Mouse (Mus musculus): ENCODE results near the gene Sdccag8. TPM values are rescaled to one million over a fixed set of nuclear protein-coding genes. Genes with fewer than 3 reads are reported as not detected.

Sdccag8 gene
- polyA plus RNA-seq (2014; fragmentation: Nextera tagmentation; extraction: Ambion mirVana): 9.5 and 12.1 TPM in 2 replicates

GRCm38 (mm10) chr1:176814591-176815062 is at the start of gene Sdccag8:
Gene Sdccag8, plus strand, starts transcription at chr1:176814660.
- H3K4me2 ChIP-seq (ENCODE audit: low read length): peak within 1 kb of the TSS; percentile 79
- H3K27ac ChIP-seq (replicated peaks in 1 of 2; ENCODE audit: control insufficient read depth in 1 of 2, insufficient read depth in 1 of 2, low read depth in 2 of 2, low read length in 2 of 2): peak within 1 kb of the TSS; percentile 95 to 98
- no peaks in the 10 kb centered on the region for H3K36me3 ChIP-seq (ENCODE audit: control insufficient read depth, insufficient read depth, low read length)
- H3K9me3 ChIP-seq (ENCODE audit: control insufficient read depth, low read length): no peaks in the 10 kb centered on the region
- peak within 1 kb of the TSS; percentile 79 for H3K9ac ChIP-seq (ENCODE audit: low read length)
- no peaks in the 10 kb centered on the region for H3K27me3 ChIP-seq (ENCODE audit: control insufficient read depth, insufficient read depth, low read length)
- peaks cover 8 to 25% of the 10 kb centered on the region in 2 experiments for H3K4me1 ChIP-seq (ENCODE audit: control insufficient read depth in 2 of 2, insufficient read depth in 2 of 2, low read length in 2 of 2)
- ATAC-seq (ENCODE audit: insufficient number of reproducible peaks, insufficient read depth, low FRiP score, low read depth): peak; percentile 95
- WGBS: under 1% methylated on average over 25 of the region's 25 CpGs
- peak within 1 kb of the TSS; percentile 60 to 87 for H3K4me3 ChIP-seq (ENCODE audit: control insufficient read depth in 1 of 2, insufficient read depth in 1 of 2, low read depth in 1 of 2, low read length in 2 of 2)

- Histone ChIP-seq H3K27ac (replicated peaks in 1 of 2; ENCODE audit: control insufficient read depth in 1 of 2, insufficient read depth in 1 of 2, low read depth in 2 of 2, low read length in 2 of 2) (no peak overlapping the region), H3K36me3 (ENCODE audit: control insufficient read depth, insufficient read depth, low read length) (peaks cover 63% of the 10 kb centered on the region), H3K4me3 (ENCODE audit: control insufficient read depth in 1 of 2, insufficient read depth in 1 of 2, low read depth in 1 of 2, low read length in 2 of 2) (no peak overlapping the region), H3K27me3 (ENCODE audit: control insufficient read depth, insufficient read depth, low read length) (no peaks in the 10 kb centered on the region), H3K9me3 (ENCODE audit: control insufficient read depth, low read length) (no peaks in the 10 kb centered on the region), H3K4me2 (ENCODE audit: low read length) (no peak overlapping the region), H3K9ac (ENCODE audit: low read length) (no peak overlapping the region), H3K4me1 (ENCODE audit: control insufficient read depth in 2 of 2, insufficient read depth in 2 of 2, low read length in 2 of 2) (no peaks in the 10 kb centered on the region)
- no peak for ATAC-seq (ENCODE audit: insufficient number of reproducible peaks, insufficient read depth, low FRiP score, low read depth)
- 52% methylated on average over 4 of the region's 4 CpGs for WGBS
These were observed 39.9 kb upstream of the Sdccag8 start for GRCm38 (mm10) chr1:176774533-176774932.

GRCm38 (mm10) chr1:176789326-176789725 is 25.1 kb upstream of the Sdccag8 start:
- Histone ChIP-seq H3K27me3 (ENCODE audit: control insufficient read depth, insufficient read depth, low read length) (no peaks in the 10 kb centered on the region), H3K36me3 (ENCODE audit: control insufficient read depth, insufficient read depth, low read length) (peaks cover 59% of the 10 kb centered on the region), H3K27ac (replicated peaks in 1 of 2; ENCODE audit: control insufficient read depth in 1 of 2, insufficient read depth in 1 of 2, low read depth in 2 of 2, low read length in 2 of 2) (no peak overlapping the region), H3K9me3 (ENCODE audit: control insufficient read depth, low read length) (no peaks in the 10 kb centered on the region), H3K4me1 (ENCODE audit: control insufficient read depth in 2 of 2, insufficient read depth in 2 of 2, low read length in 2 of 2) (no peaks in the 10 kb centered on the region), H3K4me2 (ENCODE audit: low read length) (no peak overlapping the region), H3K4me3 (ENCODE audit: control insufficient read depth in 1 of 2, insufficient read depth in 1 of 2, low read depth in 1 of 2, low read length in 2 of 2) (no peak overlapping the region), H3K9ac (ENCODE audit: low read length) (no peak overlapping the region)
- ATAC-seq (ENCODE audit: insufficient number of reproducible peaks, insufficient read depth, low FRiP score, low read depth): no peak
- WGBS: 85% methylated on average over 7 of the region's 7 CpGs

GRCm38 (mm10) chr1:176792175-176792574 is 22.3 kb upstream of the Sdccag8 start:
- 83% methylated on average over 1 of the region's 1 CpGs for WGBS

GRCm38 (mm10) chr1:176798673-176799072 is 15.8 kb upstream of the Sdccag8 start:
- Histone ChIP-seq H3K9me3 (ENCODE audit: control insufficient read depth, low read length) (no peaks in the 10 kb centered on the region), H3K9ac (ENCODE audit: low read length) (no peak overlapping the region), H3K4me1 (ENCODE audit: control insufficient read depth in 2 of 2, insufficient read depth in 2 of 2, low read length in 2 of 2) (peaks cover 4 to 23% of the 10 kb centered on the region in 2 experiments), H3K36me3 (ENCODE audit: control insufficient read depth, insufficient read depth, low read length) (peaks cover 2% of the 10 kb centered on the region; the same call in 1 of the 2 replicates), H3K4me2 (ENCODE audit: low read length) (no peak overlapping the region), H3K4me3 (ENCODE audit: control insufficient read depth in 1 of 2, insufficient read depth in 1 of 2, low read depth in 1 of 2, low read length in 2 of 2) (no peak overlapping the region), H3K27ac (replicated peaks in 1 of 2; ENCODE audit: control insufficient read depth in 1 of 2, insufficient read depth in 1 of 2, low read depth in 2 of 2, low read length in 2 of 2) (no peak overlapping the region), H3K27me3 (ENCODE audit: control insufficient read depth, insufficient read depth, low read length) (no peaks in the 10 kb centered on the region)
- ATAC-seq (ENCODE audit: insufficient number of reproducible peaks, insufficient read depth, low FRiP score, low read depth): no peak

More at GRCm38 (mm10) chr1:176792175-176792574, 22.3 kb upstream of the Sdccag8 start:
- Histone ChIP-seq H3K27ac (replicated peaks in 1 of 2; ENCODE audit: control insufficient read depth in 1 of 2, insufficient read depth in 1 of 2, low read depth in 2 of 2, low read length in 2 of 2) (no peak overlapping the region), H3K9me3 (ENCODE audit: control insufficient read depth, low read length) (no peaks in the 10 kb centered on the region), H3K9ac (ENCODE audit: low read length) (no peak overlapping the region), H3K27me3 (ENCODE audit: control insufficient read depth, insufficient read depth, low read length) (no peaks in the 10 kb centered on the region), H3K4me3 (ENCODE audit: control insufficient read depth in 1 of 2, insufficient read depth in 1 of 2, low read depth in 1 of 2, low read length in 2 of 2) (no peak overlapping the region), H3K4me2 (ENCODE audit: low read length) (no peak overlapping the region), H3K4me1 (ENCODE audit: control insufficient read depth in 2 of 2, insufficient read depth in 2 of 2, low read length in 2 of 2) (peaks cover 2 to 9% of the 10 kb centered on the region in 2 experiments; a peak in 2 of 4 replicates), H3K36me3 (ENCODE audit: control insufficient read depth, insufficient read depth, low read length) (peaks cover 43% of the 10 kb centered on the region)
- no peak for ATAC-seq (ENCODE audit: insufficient number of reproducible peaks, insufficient read depth, low FRiP score, low read depth)

- WGBS: 13% methylated on average over 2 of the region's 2 CpGs
- no peak for ATAC-seq (ENCODE audit: insufficient number of reproducible peaks, insufficient read depth, low FRiP score, low read depth)
These were observed 13.6 kb upstream of the Sdccag8 start for GRCm38 (mm10) chr1:176800728-176801365.

GRCm38 (mm10) chr1:176810161-176810560 is 4.3 kb upstream of the Sdccag8 start:
- Histone ChIP-seq H3K9ac (ENCODE audit: low read length) (no peak overlapping the region), H3K27ac (replicated peaks in 1 of 2; ENCODE audit: control insufficient read depth in 1 of 2, insufficient read depth in 1 of 2, low read depth in 2 of 2, low read length in 2 of 2) (no peak overlapping the region), H3K4me2 (ENCODE audit: low read length) (no peak overlapping the region), H3K27me3 (ENCODE audit: control insufficient read depth, insufficient read depth, low read length) (no peaks in the 10 kb centered on the region), H3K4me1 (ENCODE audit: control insufficient read depth in 2 of 2, insufficient read depth in 2 of 2, low read length in 2 of 2) (peaks cover 3 to 23% of the 10 kb centered on the region in 2 experiments; a peak in 3 of 4 replicates), H3K36me3 (ENCODE audit: control insufficient read depth, insufficient read depth, low read length) (no peaks in the 10 kb centered on the region), H3K9me3 (ENCODE audit: control insufficient read depth, low read length) (no peaks in the 10 kb centered on the region), H3K4me3 (ENCODE audit: control insufficient read depth in 1 of 2, insufficient read depth in 1 of 2, low read depth in 1 of 2, low read length in 2 of 2) (no peak overlapping the region)
- no peak for ATAC-seq (ENCODE audit: insufficient number of reproducible peaks, insufficient read depth, low FRiP score, low read depth)

More at GRCm38 (mm10) chr1:176800728-176801365, 13.6 kb upstream of the Sdccag8 start:
- Histone ChIP-seq H3K9me3 (ENCODE audit: control insufficient read depth, low read length) (no peaks in the 10 kb centered on the region), H3K4me1 (ENCODE audit: control insufficient read depth in 2 of 2, insufficient read depth in 2 of 2, low read length in 2 of 2) (peaks cover 2 to 14% of the 10 kb centered on the region in 2 experiments; a peak in 2 of 4 replicates), H3K36me3 (ENCODE audit: control insufficient read depth, insufficient read depth, low read length) (no peaks in the 10 kb centered on the region), H3K4me3 (ENCODE audit: control insufficient read depth in 1 of 2, insufficient read depth in 1 of 2, low read depth in 1 of 2, low read length in 2 of 2) (no peak overlapping the region), H3K9ac (ENCODE audit: low read length) (no peak overlapping the region), H3K4me2 (ENCODE audit: low read length) (no peak overlapping the region), H3K27me3 (ENCODE audit: control insufficient read depth, insufficient read depth, low read length) (no peaks in the 10 kb centered on the region), H3K27ac (replicated peaks in 1 of 2; ENCODE audit: control insufficient read depth in 1 of 2, insufficient read depth in 1 of 2, low read depth in 2 of 2, low read length in 2 of 2) (no peak overlapping the region; a peak in 1 of 4 replicates)
